Mouse (Mus musculus) lung, postnatal 25 days (tissue): ENCODE measurements around the gene Spata5.
A peak's percentile ranks its signal among the peaks of the same experiment; 100 is the strongest.
"Not testable (repeated sequence)": the region's sequence is repeated elsewhere in the genome, so short reads cannot be mapped to it uniquely, and the experiment has no call there.

ENCODE experiments used
- DNase-seq: peaks from one replicate; pipeline ENCODE4 v3.0.0; 2022; ENCODE audit warnings: low spot score

Spata5 gene

DNA sequence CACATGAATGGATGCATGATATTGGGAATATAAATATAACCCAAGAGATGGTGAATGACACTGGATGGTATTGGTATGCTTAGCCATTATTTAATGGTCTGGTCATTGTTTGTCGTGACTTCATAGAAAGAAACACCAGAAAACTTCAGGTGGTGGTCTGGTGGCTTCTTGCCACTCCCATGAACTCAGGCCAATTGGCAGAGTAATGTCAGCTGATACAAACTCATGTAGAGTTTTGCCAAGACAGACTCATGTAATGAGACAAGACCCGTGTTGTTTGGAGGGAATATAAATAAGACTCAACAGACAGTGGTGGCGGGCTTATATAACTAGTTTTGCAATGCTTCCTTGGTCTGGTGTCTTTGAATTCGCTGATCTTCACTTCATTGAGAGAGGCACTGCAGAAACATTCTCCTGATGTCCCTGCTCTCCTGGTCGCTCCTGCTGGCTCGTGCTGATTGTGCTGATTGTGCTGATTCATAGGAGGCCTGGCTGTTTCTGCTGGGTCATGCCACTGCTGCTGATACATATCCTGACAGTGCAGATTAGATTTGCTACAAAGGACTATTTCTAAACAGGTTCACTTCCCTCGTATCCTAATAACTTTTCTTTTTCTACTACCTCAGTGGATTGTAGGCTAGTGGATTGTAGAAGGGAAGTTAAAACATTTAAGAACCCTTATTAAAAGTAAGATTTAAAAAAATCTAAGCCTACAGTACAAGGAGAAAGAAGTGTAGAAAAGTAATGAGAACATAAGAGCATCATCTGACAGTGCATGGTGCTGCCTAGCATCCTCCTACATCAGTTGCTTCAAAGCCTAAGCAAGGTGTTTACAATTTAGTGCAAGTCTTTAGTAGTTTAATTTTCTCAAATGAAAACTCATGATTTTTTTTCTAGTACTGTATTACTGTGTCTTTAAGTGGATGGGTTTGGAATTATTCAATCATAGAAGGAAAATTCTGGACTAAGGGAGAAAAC is 90.6 kb downstream of the Spata5 start:
- no peak for DNase-seq

DNA sequence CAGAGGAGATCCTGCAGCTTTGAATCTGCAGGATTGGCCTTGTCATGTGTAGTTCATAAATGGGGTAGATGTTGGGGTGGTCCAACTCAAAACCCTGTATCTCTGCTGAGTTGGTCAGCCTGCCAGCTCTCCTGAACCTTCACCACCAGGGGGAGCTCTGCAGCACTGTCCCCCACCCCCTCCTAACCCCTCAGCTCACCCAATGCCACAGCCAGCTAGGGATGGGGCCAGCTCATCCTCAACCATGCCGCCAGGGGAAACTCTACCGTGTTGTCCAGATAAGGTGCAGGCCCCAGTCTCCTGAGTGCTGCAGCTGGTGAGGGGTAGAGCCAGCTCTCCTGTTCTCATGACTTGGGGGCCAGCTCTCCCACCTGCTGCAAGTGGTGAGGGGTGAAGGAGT is 95.8 kb downstream of the Spata5 start:
- peak; percentile 23 for DNase-seq

DNA sequence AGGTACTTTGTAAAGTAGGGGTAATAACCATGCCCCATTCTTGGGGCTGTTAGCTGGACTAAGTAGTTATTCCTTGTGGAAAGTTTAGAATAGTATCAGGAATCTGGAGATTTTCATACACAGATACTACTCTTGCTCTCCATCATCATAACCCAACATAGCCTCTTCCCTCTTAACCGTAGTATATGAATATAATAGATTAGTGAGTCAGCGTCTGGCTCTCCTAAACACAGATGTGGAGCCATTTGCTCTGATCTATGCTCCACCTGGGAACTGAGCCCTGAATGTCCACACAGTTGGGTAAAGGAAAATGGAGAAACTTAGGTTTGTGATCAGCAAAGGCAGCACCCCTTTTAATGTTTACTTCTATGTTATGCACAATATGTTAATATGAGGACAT is 96.7 kb downstream of the Spata5 start:
- no peak for DNase-seq

DNA sequence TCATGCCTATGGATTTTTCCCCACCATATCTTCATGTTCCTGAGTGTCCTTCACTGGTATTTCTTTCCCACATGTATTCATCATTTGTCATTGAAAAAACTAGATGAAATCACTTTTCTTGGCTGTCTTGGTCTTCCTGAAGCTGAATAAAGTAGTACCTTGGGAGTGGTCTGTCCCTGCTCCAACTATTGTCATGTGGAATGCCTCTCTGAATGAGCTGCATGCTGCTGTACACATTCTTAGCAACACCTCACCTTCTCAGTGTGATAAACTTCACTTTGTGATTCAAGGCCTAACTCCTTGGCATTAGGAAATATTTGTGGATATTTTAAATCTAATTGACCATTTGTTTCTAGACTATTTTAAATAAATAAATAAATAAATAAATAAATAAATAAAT is 98.9 kb downstream of the Spata5 start:
- DNase-seq, result no peak

DNA sequence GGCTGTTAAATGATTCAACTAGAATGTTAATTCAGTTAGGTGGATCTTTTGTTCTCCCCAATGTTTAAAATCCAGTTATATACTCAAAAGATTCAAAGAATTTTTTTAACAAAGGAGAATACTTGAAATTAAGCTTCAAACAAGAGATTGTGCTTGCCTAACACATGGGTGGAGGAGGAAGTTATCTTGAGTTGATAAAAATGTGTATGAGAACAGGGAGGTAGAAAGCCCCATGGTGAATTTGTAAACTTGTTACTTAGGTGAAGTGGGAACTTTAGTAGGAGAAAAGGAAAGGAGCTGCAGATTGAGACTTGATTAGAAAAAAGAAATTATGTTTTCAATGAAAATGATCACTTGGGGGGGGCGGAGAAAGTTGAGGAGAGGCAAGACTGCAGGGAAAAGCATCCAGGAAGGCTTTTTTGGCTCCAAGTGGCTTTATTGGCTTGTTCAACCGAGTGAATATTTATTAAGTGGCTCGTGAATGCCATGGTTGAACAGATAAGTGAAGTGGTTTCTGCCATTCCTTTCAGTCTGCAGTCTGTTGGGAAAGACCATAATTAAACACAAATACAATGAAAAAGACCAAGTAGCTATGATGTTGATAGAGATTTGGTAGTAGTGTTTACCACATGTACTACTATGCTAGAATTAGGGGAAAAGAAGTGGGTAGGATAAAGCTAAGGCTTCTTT is 100.8 kb downstream of the Spata5 start:
- DNase-seq, result no peak

DNA sequence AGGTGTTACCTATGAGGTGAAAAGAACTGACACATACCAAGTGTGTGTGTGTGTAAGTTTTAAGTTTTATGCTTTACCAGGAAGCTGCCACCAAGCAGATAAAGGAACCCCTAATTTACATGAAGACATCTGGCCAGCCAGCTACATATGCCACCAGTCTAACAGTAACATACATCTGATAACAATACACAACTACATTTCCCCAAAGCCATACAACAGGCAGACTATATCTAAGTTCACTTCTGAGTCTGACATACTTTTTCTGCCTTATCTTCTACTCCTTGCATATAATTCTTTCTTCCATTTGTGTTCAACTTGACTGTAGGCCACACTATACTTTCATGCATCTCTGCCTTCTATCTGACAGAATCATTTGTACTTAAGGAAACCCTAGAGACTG is 112.4 kb downstream of the Spata5 start:
- DNase-seq, result no peak

DNA sequence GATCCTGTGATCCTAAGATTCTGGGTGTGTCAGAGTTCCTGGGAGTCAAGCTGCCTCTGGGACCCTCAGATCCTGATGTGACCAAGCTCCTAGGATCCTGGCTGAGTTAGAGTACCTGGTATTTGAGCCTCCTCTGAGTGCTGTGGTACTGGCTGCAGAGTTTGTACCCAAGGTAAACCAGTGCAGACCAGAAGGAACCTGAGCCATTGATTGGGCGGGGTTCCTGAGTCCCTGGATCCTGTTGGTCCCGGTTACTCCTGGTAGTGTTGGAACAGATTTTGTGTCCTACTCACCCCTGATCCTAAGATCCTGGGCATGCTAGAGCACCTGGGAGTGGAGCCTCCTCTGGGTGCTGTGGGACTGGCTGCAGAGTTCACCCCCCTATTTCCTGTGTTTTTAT is 121.0 kb downstream of the Spata5 start:
- DNase-seq, result not testable (repeated sequence)

DNA sequence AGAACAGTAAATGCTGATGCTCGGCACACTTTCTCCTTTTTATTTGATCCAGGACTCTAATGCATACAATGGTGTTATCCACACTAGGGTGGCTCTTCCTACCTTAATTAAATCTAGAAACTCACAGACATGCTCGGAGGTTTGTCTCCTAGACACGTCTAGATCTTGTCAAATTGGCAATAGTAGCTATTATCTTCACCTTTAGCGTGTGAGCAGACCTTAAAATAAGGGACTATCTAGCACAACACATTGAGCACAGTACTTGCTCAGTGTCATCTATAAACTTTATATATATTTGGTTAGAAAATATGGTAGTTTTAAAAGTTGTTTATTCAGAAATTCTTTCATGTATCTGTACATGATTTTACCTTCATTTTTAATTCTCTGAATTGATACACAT is 126.7 kb downstream of the Spata5 start:
- DNase-seq, result no peak

DNA sequence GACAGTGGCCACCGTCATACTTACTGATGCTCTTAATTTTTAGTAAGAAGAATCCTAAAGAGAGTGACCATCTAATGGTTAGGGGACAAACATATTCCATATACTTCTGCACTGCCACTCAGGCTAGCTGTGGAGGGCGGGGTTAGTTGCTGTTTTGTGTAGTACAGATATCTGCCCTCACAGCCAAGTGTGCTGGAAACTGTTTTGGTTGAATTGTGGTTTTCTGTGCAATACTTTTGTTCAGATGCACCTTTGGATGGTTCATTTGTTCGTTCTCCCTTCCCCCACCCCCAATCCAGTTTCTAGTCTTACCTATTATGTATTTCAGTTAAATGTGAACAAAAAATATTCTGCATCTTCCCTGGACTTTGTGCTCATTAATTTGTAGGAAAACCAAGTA is 130.5 kb downstream of the Spata5 start:
- no peak for DNase-seq

DNA sequence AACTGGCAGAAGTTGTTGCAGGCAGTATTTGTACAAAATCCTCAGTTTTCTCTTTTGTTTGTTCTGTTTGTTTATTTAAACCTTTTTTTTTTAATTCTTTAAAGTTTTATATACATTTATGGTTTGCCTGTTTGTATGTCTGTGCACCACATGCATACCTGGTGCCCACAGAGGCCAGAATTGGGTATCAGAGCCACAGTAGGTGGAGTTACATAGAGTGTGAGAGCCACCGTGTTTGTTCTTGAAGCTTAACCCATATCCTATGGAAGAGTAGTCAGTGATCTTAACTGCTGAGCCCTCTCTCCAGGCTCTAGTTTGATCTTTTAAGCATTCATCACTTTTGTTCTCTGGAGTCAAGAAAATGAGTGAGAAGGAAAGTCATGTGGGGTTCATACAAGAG is 130.9 kb downstream of the Spata5 start:
- DNase-seq, result no peak

DNA sequence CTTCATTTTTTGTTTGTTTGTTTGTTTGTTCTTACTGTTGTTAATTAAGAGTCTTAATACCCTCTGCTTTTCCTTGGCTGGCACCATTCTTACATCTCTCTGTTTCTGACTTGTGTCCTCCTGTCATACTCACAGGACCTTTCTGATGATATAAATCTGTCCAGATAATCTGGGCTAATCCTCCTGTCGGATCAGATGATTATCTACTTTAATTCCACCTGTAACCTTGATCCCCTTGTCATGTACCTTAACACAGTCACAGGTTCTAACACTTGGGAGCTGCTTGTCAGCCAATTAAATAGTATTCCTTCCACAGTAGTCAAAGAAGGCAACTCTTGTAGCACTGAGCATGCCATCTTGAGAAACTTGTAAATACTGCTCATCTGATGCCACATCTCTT is 131.8 kb downstream of the Spata5 start:
- DNase-seq, result no peak

DNA sequence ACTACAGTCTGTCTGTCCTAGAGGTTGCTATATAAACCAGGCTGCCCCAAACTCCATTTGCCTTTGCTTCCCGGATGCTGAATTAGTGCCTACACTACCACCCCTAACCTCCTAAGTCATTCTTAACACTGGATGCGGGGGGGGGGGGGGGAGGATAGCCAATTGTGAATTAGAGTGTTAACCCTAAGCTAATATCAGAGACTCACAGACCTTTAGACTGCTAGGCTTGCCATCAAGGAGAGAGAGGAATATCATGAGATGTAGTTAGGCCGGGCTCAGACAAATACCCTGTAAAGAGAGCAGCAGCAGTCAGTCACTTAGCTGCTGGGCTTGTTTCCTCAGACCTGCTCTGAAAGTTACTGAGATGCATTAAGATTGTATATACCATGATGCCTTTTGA is 132.5 kb downstream of the Spata5 start:
- DNase-seq, result no peak

DNA sequence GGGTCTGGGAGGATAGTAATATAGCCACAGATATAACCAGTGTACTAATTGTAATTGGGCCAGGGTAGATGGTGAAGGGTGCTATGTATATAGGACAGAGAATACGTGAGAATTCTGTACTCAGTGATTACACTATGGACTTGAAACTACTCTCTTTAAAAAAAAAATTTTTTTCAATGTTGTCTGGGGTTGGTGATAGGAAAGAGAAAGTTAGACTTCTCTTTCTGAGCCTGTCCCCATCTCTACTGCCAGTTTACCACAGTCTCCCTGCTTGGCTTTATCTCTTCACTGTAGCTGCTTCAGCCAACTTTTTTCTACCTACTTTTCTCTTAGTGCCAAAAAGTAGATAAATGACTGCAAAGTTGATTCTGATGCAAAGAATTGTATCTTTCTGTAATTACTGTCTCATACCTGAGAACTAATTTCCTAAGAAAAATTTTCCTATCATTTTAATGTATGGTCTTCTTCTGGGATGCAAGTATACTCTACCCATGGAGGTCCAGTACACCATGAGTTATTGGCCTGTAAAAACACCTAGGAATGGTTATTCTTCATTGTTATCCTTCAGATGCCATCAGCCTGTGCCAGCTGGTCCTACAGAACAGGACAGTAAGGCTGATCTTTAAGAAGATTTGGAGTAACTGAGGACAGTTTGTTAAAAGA is 133.8 kb downstream of the Spata5 start:
- DNase-seq, result no peak

DNA sequence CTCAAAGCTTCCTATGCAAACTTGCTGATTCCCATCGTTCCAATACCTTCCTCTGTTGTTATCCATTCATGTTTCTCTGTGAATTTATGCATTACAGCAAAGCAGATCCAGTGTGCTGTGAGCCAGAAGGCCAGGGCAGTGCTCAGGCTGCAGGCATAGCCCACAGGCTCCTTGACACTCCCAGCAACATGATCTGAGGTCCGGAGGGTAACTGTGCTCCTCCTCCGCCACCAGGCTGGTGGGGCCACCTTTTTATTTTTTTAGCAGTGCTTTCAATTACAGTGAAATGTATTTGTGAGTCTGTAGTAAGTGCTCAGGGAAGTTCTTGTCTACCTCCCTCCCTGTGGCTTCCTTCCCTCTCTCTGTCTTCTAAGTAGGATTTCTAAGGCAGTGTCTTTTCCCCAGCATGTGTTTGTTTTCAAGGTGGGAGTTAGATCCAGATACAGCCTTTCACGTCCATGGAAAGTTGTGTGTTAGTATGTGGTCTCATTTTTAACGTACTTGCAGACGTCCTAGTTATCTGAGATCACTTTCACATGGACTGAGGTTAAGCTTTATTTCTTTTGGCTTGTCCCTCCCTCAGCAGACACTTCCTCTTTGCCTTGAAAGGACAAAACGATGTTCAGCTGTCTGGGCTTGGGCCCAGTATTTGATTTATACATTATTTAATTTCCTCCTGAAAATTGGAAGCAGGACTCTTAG is 136.9 kb downstream of the Spata5 start:
- no peak for DNase-seq

DNA sequence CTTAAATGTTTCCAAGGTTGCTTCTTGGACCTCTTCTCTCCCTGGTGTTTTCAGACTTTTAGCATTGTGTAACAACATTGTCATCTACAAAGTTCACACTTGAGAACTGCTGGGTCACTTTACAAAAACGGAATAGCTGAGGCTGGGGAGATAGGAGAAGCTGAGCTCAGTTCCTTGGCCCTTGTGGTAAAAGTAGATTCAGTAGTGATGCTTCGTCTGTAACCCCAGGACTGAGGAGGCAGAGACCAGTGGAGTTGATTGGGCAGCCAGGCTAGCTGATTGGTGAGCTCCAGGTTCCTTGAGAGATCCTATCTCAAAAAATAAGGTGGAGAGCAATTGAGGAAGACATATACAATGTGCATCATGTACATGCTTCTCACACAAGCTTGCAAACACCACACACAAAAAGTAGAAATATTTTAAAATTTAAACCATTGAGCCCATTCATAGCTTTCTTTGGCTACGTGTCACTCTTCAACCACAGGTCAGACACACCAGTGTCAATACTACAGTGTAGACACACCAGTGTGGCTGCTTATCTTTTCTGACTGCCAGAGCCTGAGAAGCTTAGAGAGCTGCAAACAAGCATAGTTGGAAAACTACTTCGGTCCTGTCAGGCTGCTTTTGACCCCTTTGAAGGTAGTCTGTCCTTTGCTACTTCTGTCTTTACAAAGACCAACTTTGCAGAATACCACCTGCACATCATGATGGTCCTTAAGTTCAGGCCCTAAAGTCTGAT is 138.2 kb downstream of the Spata5 start:
- no peak for DNase-seq

DNA sequence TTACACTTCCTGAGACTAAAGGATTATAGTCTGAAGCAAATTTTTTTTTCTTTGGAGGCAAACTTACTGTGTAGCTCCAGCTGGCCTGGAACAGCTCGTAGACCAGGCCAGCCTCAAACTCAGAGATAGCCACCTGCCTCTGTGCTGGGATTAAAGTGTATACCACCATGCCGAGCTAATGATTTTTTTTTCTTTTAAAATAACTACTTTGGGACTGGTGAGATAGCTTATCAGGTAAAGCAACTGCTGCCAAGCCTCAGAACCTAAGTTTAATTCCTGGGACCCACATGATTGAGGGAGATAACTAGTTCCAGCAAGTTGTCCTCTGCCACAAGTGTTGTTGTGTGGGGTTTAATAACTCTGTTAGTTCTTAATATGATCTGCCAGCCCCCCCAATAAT is 139.6 kb downstream of the Spata5 start:
- no peak for DNase-seq

DNA sequence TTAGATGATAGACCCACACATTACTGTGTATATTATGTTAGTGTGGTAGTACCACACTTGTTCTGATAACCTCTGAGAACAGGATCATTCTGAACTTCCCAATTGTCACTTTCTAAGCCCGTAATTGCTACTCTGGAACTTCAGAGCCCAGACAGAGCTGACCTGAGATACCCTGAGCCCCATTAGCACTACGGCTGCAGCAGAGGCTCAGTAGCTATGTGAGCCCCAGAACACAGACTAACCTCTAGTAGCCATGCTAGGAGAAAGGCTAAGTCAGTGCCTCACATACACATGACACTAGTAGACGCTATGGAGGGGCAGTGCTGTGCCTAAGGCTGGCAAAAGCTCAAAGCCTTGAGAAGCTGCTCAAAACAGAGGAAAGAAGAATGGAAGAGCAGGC is 141.8 kb downstream of the Spata5 start:
- DNase-seq, result no peak

DNA sequence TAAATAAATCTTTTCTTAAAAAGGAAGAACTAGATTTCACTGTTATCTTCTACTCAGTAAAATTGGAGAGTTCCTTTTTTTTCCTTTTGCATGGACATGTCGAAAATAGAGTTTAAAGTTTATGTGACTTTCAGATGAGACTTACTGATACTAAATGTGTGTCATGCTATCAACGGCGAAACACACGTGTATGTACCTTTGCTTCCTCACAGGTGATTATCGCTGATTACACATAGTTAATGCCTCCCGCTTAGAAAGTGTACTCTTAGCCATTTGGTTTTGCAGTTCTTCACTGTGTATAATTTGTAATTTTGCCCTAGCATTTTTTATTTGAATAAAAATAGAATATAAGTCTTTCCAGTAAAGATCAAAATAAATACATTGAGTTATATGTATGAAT is 146.4 kb downstream of the Spata5 start:
- no peak for DNase-seq

DNA sequence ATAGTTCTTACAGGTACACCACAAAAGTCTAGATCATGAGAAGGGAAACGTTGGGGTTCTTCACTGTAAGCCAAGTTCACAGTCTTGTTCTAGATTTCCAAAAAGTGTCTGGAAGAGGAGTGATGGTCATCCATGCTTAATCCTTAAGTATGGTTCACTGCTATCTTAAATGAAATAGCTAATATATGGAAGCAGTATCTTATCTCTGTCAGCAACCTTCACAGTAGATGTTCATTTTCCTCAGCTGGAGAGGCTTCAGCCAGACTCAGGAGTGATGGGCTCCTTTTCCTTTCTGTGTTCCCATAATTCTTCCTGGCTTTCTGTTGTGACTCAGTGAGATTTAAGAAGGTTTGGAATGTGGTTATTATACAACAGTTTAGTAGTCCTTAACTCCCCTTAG is 147.8 kb downstream of the Spata5 start:
- DNase-seq, result no peak

DNA sequence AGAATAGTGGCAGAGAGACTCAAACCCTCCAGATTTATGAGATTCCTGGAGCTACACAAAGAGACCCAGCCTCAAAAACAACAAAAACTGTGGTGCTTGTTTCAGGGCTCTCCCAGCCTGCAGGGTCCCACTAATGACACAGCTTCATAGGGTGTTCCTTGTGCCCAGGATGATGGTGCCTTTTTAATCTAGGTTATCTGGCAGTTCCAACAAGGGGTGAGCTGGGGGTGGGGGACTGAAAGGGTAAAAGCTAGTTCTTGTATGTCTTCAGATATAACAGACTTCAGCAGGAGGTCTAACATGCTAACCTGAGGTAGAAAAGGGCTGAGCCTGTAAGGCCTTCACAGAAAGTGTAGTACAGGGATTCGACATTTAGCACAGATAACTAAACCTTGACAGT is 149.1 kb downstream of the Spata5 start:
- DNase-seq, result no peak
